Mouse (Mus musculus) limb, embryonic 11.5 days (tissue): ENCODE measurements around the gene Isg20l2. TPM values are rescaled to one million over a fixed set of nuclear protein-coding genes. Genes with fewer than 3 reads are reported as not detected.
A peak's percentile ranks its signal among the peaks of the same experiment; 100 is the strongest.

Source experiments
- ATAC-seq: fragments of 200-750 bp; cut with Nextera tagmentation; 2 replicates; pipeline ENCODE4 v1.8.0; 2017; ENCODE audit warnings: low read depth; ENCODE audit not compliant: insufficient number of reproducible peaks, low FRiP score, low TSS enrichment
- DNase-seq: peaks from one replicate; pipeline ENCODE4 v3.0.0-alpha.2; 2015; ENCODE audit warnings: low spot score
- H3K27ac ChIP-seq: fragments of 300-500 bp; sonication (generic); replicated peaks from 2 replicates; pipeline ENCODE4 v1.5.1; 2014; ENCODE audit warnings: low read depth, mild to moderate bottlenecking, low read length
- H3K27me3 ChIP-seq: fragments of 300-500 bp; sonication (generic); 2 replicates; pipeline ENCODE4 v1.6.1; 2014; ENCODE audit warnings: mild to moderate bottlenecking, low read length, mixed read lengths; ENCODE audit not compliant: control insufficient read depth, insufficient read depth
- H3K36me3 ChIP-seq: fragments of 300-500 bp; sonication (generic); 2 replicates; pipeline ENCODE4 v1.6.1; 2014; ENCODE audit warnings: mild to moderate bottlenecking, low read length, moderate library complexity, mixed read lengths; ENCODE audit not compliant: control insufficient read depth, insufficient read depth
- H3K4me1 ChIP-seq: fragments of 300-500 bp; sonication (generic); 2 replicates; pipeline ENCODE4 v1.6.1; 2014; ENCODE audit warnings: low read length, mixed read lengths; ENCODE audit not compliant: control insufficient read depth, insufficient read depth
- H3K4me2 ChIP-seq: fragments of 300-500 bp; sonication (generic); 2 replicates; pipeline ENCODE4 v1.6.1; 2014; ENCODE audit warnings: low read depth, mild to moderate bottlenecking, moderate library complexity; ENCODE audit not compliant: severe bottlenecking
- H3K4me3 ChIP-seq: fragments of 300-500 bp; sonication (generic); 2 replicates; pipeline ENCODE4 v1.5.1; 2014; ENCODE audit warnings: low read depth, low read length
- H3K9ac ChIP-seq: fragments of 300-500 bp; sonication (generic); 2 replicates; pipeline ENCODE4 v1.6.1; 2014; ENCODE audit warnings: mild to moderate bottlenecking, low read length
- H3K9me3 ChIP-seq: fragments of 300-500 bp; sonication (generic); 2 replicates; pipeline ENCODE4 v1.6.1; 2016; ENCODE audit warnings: low read length; ENCODE audit not compliant: control insufficient read depth
- WGBS: fragments of 180-500 bp; shearing (Covaris S2); extraction: QIAGEN DNeasy Blood & Tissue Kit; methylation state at CpG from one replicate; pipeline ENCODE4 v1.1.7; 2014; 5-methylcytosine and 5-hydroxymethylcytosine counted together
- polyA plus RNA-seq: library from polyadenylated mRNA; unstranded; fragments of >200 nt; fragmentation: Nextera tagmentation; extraction: Ambion mirVana; gene quantifications from 2 replicates; pipeline ENCODE4 v1.2.1, GENCODE M21; 2014

The Isg20l2 gene
- polyA plus RNA-seq, 1 experiment from 2014 or later, result 51.7 TPM

GRCm38 (mm10) chr3:87971489-87972202 is 41.5 kb downstream of the Isg20l2 start:
- peaks cover 42% of the 10 kb centered on the region for H3K4me1 ChIP-seq

DNA sequence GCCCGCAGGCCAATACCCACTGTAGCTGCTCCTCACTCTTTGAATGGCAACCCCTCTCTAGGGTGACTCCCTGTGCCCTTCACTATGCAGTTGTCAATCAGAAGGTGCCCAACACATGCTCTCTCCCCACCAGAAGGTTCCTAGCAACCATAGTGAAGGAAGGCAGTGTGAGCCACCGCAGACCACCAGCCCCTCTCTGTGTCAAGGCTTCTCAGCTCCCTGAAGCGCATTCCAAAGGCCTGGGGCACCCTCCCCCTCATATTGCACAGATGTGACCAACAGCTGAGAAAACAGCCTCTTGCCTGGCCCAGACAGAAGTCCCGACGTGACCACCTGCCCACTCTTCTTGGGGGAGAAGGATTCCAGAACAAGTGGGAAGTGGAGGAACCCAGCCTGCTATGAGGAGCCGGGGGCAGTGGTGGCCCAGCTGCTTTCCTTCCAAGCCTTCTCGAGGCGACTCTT is 42.1 kb downstream of the Isg20l2 start:
- Histone ChIP-seq H3K9ac (peak overlapping the region; percentile 13; the same call in 1 of the 2 replicates), H3K27ac (no peak overlapping the region), H3K9me3 (no peaks in the 10 kb centered on the region), H3K4me3 (peak overlapping the region; percentile 49), H3K4me2 (peak overlapping the region; percentile 96), H3K27me3 (peaks cover 19% of the 10 kb centered on the region), H3K4me1 (peaks cover 42% of the 10 kb centered on the region), H3K36me3 (no peaks in the 10 kb centered on the region)
- WGBS, result 9% methylated on average over 8 of the region's 8 CpGs
- ATAC-seq (no peak), DNase-seq (peak; percentile 54)

More at GRCm38 (mm10) chr3:87971489-87972202, 41.5 kb downstream of the Isg20l2 start:
- Histone ChIP-seq H3K4me2 (peak overlapping the region; percentile 96), H3K27ac (0 out of 2 replicates have a peak overlapping the region, but pooled peaks have one; percentile 36), H3K27me3 (peaks cover 19% of the 10 kb centered on the region), H3K9ac (peak overlapping the region; percentile 55), H3K36me3 (no peaks in the 10 kb centered on the region), H3K4me3 (peak overlapping the region; percentile 49), H3K9me3 (no peaks in the 10 kb centered on the region)
- under 1% methylated on average over 60 of the region's 60 CpGs for WGBS
- ATAC-seq (peak; percentile 38; the same call in 1 of the 2 replicates), DNase-seq (peak; percentile 42)

- Histone ChIP-seq H3K4me3 (peak overlapping the region; percentile 49), H3K36me3 (no peaks in the 10 kb centered on the region), H3K4me1 (peaks cover 42% of the 10 kb centered on the region), H3K27me3 (peaks cover 19% of the 10 kb centered on the region), H3K27ac (no peak overlapping the region), H3K9me3 (no peaks in the 10 kb centered on the region), H3K4me2 (peak overlapping the region; percentile 96), H3K9ac (no peak overlapping the region)
- no peak for ATAC-seq
- 24% methylated on average over 5 of the region's 5 CpGs for whole genome bisulfite sequencing
- DNase-seq, result peak; percentile 40
Measured at GRCm38 (mm10) chr3:87972776-87973175, 42.7 kb downstream of the Isg20l2 start.

DNA sequence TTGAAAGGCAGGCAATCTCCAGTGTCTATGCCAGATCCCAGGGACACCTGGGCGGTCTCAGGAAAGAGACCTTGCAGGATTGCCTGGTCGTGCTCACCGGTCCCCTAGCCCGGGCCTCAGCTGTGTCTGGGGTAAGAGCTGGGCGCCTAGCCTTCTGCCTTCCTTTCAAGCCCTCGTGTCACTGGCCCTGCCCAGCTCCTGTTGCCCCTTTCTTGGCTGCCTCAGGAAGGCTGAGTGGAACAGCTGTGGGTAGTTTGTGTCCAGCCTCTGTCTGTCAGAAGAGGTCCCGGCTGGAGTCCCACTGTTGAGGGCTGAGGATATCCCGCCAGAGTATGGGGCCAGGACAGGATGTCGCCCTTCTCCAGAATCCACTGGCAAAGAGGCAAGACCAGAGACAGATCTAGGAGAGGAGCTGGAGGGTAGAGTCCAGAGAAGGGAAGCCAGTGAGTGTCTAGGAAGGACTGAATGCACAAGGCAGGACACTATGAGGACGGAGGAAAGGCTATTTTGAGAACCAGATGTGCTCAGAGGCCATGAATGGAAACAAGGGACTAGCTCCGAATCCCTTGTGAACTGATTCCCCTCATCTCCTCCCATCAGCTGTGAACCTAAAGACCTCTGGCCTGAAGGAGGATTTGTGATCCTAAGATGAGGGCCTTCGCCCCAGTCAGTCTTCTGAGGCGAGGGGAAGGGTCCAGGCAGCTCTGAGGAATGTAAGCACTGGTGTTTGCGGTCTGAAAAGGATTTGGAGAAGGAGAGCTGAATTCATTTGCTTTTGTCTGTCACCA is 43.7 kb downstream of the Isg20l2 start:
- Histone ChIP-seq H3K4me2 (peak overlapping the region; percentile 96; the same call in 1 of the 2 replicates), H3K9ac (no peak overlapping the region), H3K4me1 (peaks cover 42% of the 10 kb centered on the region), H3K36me3 (no peaks in the 10 kb centered on the region), H3K4me3 (no peak overlapping the region), H3K9me3 (no peaks in the 10 kb centered on the region), H3K27me3 (peaks cover 19% of the 10 kb centered on the region), H3K27ac (no peak overlapping the region)
- ATAC-seq, result no peak
- 35% methylated on average over 14 of the region's 14 CpGs for WGBS
- no peak for DNase-seq

GRCm38 (mm10) chr3:87974381-87974987 is 44.4 kb downstream of the Isg20l2 start:
- Histone ChIP-seq H3K4me2 (peak overlapping the region; percentile 3; the same call in 1 of the 2 replicates), H3K9ac (no peak overlapping the region), H3K27ac (no peak overlapping the region), H3K4me3 (no peak overlapping the region), H3K27me3 (peaks cover 19% of the 10 kb centered on the region), H3K9me3 (no peaks in the 10 kb centered on the region), H3K36me3 (no peaks in the 10 kb centered on the region), H3K4me1 (peaks cover 42% of the 10 kb centered on the region)
- peak; percentile 32 for DNase-seq
- ATAC-seq, result no peak
- 12% methylated on average over 12 of the region's 12 CpGs for WGBS

GRCm38 (mm10) chr3:87979493-87979892 is 49.4 kb downstream of the Isg20l2 start:
- DNase-seq, result no peak
- peaks cover 23% of the 10 kb centered on the region for H3K4me1 ChIP-seq

GRCm38 (mm10) chr3:87980085-87980484 is 50.0 kb downstream of the Isg20l2 start:
- Histone ChIP-seq H3K36me3 (no peaks in the 10 kb centered on the region), H3K9ac (no peak overlapping the region), H3K4me3 (no peak overlapping the region), H3K9me3 (no peaks in the 10 kb centered on the region), H3K4me1 (peaks cover 19% of the 10 kb centered on the region), H3K27ac (no peak overlapping the region; the same call in 1 of the 2 replicates), H3K4me2 (no peak overlapping the region), H3K27me3 (no peaks in the 10 kb centered on the region)
- ATAC-seq (no peak), DNase-seq (no peak)
- 55% methylated on average over 3 of the region's 3 CpGs for WGBS

More at GRCm38 (mm10) chr3:87979493-87979892, 49.4 kb downstream of the Isg20l2 start:
- Histone ChIP-seq H3K4me2 (no peak overlapping the region), H3K27me3 (no peaks in the 10 kb centered on the region), H3K36me3 (no peaks in the 10 kb centered on the region), H3K9ac (no peak overlapping the region), H3K9me3 (no peaks in the 10 kb centered on the region), H3K4me3 (no peak overlapping the region), H3K27ac (no peak overlapping the region; the same call in 1 of the 2 replicates)
- WGBS, result 79% methylated on average over 5 of the region's 5 CpGs
- ATAC-seq, result no peak

- H3K9ac ChIP-seq, result no peak overlapping the region
- H3K27me3 ChIP-seq, result no peaks in the 10 kb centered on the region
- H3K4me3 ChIP-seq, result no peak overlapping the region
- 53% methylated on average over 5 of the region's 5 CpGs for WGBS
- no peaks in the 10 kb centered on the region for H3K36me3 ChIP-seq
- ATAC-seq, result no peak
- no peak overlapping the region for H3K4me2 ChIP-seq
- H3K4me1 ChIP-seq, result peaks cover 19% of the 10 kb centered on the region
- H3K9me3 ChIP-seq, result no peaks in the 10 kb centered on the region
- no peak for DNase-seq
- H3K27ac ChIP-seq, result no peak overlapping the region
Measured at GRCm38 (mm10) chr3:87980728-87981127, 50.6 kb downstream of the Isg20l2 start.
